Mouse (Mus musculus) kidney, adult 8-10 months (tissue): ENCODE measurements around the gene Rhox4f.
"Not testable (repeated sequence)": the region's sequence is repeated elsewhere in the genome, so short reads cannot be mapped to it uniquely, and the experiment has no call there.

Experiments
- DNase-seq, 2 experiments: peaks; one replicate each; pipeline ENCODE4 v3.0.0; 2022

The Rhox4f gene

GRCm38 (mm10) chrX:37607604-37608003, at the start of gene Rhox4f:
Gene Rhox4f, minus strand, starts transcription at chrX:37607704.
- DNase-seq = not testable (repeated sequence)

GRCm38 (mm10) chrX:37651227-37651626, 43.7 kb upstream of the Rhox4f start, which contains the start of gene Rhox4g:
Gene Rhox4g, minus strand, starts transcription at chrX:37651327.
- not testable (repeated sequence) for DNase-seq

- not testable (repeated sequence) for DNase-seq
Measured at GRCm38 (mm10) chrX:37643370-37643769, 35.9 kb upstream of the Rhox4f start, which contains the start of gene Rhox2g. Gene Rhox2g, minus strand, starts transcription at chrX:37643470.

GRCm38 (mm10) chrX:37628512-37628911, 21.0 kb upstream of the Rhox4f start, which contains the start of gene Rhox3g:
Gene Rhox3g, minus strand, starts transcription at chrX:37628612.
- DNase-seq = not testable (repeated sequence)

GRCm38 (mm10) chrX:37580692-37581091, 26.8 kb downstream of the Rhox4f start, which contains the start of gene Rhox3f:
Gene Rhox3f, plus strand, starts transcription at chrX:37580992.
- DNase-seq = not testable (repeated sequence)

- DNase-seq = not testable (repeated sequence)
Measured at GRCm38 (mm10) chrX:37572638-37573037, 34.9 kb downstream of the Rhox4f start.

- DNase-seq = not testable (repeated sequence)
Measured at GRCm38 (mm10) chrX:37571105-37571504, 36.4 kb downstream of the Rhox4f start, which contains the start of gene Rhox2f. Gene Rhox2f, plus strand, starts transcription at chrX:37571405.

- DNase-seq = not testable (repeated sequence)
Measured at GRCm38 (mm10) chrX:37557112-37557511, 50.4 kb downstream of the Rhox4f start, which contains the start of gene Rhox4e. Gene Rhox4e, plus strand, starts transcription at chrX:37557412.
